Mouse (Mus musculus) CH12.LX (cell line): ENCODE data around the gene Cyp2f2. TPM values are rescaled to one million over a fixed set of nuclear protein-coding genes. Genes with fewer than 3 reads are reported as not detected.

Experiments used
- DNase-seq: peaks from one replicate; pipeline ENCODE4 v3.0.0-alpha.2; 2013; ENCODE audit errors: extremely low read depth
- H3K27ac ChIP-seq: 2 replicates; pipeline ENCODE4 v1.5.1; 2012; ENCODE audit warnings: low read depth, mild to moderate bottlenecking, control low read depth, moderate library complexity; ENCODE audit not compliant: insufficient read depth
- H3K27me3 ChIP-seq: replicated peaks from 2 replicates; pipeline ENCODE3; 2012; ENCODE audit warnings: inconsistent platforms
- H3K36me3 ChIP-seq, 2 experiments: replicated peaks in 1 of 2; 2 replicates each; pipeline versions ENCODE3 to v1.6.1; 2012; ENCODE audit warnings: inconsistent platforms in 1 of 2, low read length in 1 of 2, mild to moderate bottlenecking in 1 of 2, mixed read lengths in 1 of 2, moderate library complexity in 1 of 2; ENCODE audit not compliant: control insufficient read depth in 1 of 2, insufficient read depth in 1 of 2
- H3K4me1 ChIP-seq, 2 experiments: 2 replicates each; pipeline ENCODE4 v1.6.1; 2012; ENCODE audit warnings: inconsistent platforms in 1 of 2, moderate library complexity in 1 of 2; ENCODE audit not compliant: insufficient read depth in 2 of 2, control insufficient read depth in 1 of 2
- H3K4me2 ChIP-seq: 2 replicates; pipeline ENCODE4 v1.6.1; 2012; ENCODE audit warnings: low read depth, mild to moderate bottlenecking, control low read depth; ENCODE audit not compliant: poor library complexity, insufficient read depth, severe bottlenecking
- H3K4me3 ChIP-seq, 3 experiments: fragments of 150-350 bp in 1 of 3; sonication (generic) in 1 of 3; replicated peaks in 1 of 3; 2 replicates each; pipeline versions ENCODE3 to v1.5.1; 2011 to 2012; ENCODE audit warnings: low read depth in 2 of 3, low read length in 2 of 3, mild to moderate bottlenecking in 2 of 3, moderate library complexity in 2 of 3, control low read depth in 1 of 3, improper control_type of control experiment in 1 of 3, inconsistent platforms in 1 of 3, mixed read lengths in 1 of 3; ENCODE audit not compliant: poor library complexity in 1 of 3
- H3K79me2 ChIP-seq: replicated peaks from 2 replicates; pipeline ENCODE4 v1.6.1; 2012; ENCODE audit warnings: mild to moderate bottlenecking, moderate library complexity; ENCODE audit not compliant: control insufficient read depth, poor library complexity, insufficient read depth, severe bottlenecking; ENCODE audit errors: extremely low read depth
- H3K9ac ChIP-seq: 2 replicates; pipeline ENCODE4 v1.6.1; 2012; ENCODE audit warnings: low read depth, mild to moderate bottlenecking, control low read depth, moderate library complexity; ENCODE audit not compliant: insufficient read depth
- H3K9me3 ChIP-seq: replicated peaks from 2 replicates; pipeline ENCODE3; 2012; ENCODE audit warnings: low read length, inconsistent platforms, mixed read lengths
- E2F4 ChIP-seq: IDR thresholded peaks from 2 replicates; pipeline ENCODE4 v1.6.1; 2011; ENCODE audit warnings: low read depth, low read length, improper control_type of control experiment; ENCODE audit not compliant: insufficient replicate concordance
- ELF1 ChIP-seq: IDR thresholded peaks from 2 replicates; pipeline ENCODE4 v1.6.1; 2014; ENCODE audit warnings: low read depth, mild to moderate bottlenecking, inconsistent platforms, low read length, improper control_type of control experiment
- EP300 ChIP-seq: IDR thresholded peaks from 2 replicates; pipeline ENCODE4 v1.6.1; 2011; ENCODE audit warnings: low read length, improper control_type of control experiment
- ETS1 ChIP-seq: conservative IDR thresholded peaks from 2 replicates; pipeline ENCODE4 v1.6.1; 2012; ENCODE audit warnings: low read depth, mild to moderate bottlenecking, inconsistent platforms, low read length, improper control_type of control experiment, moderate library complexity
- HCFC1 ChIP-seq: IDR thresholded peaks from 2 replicates; pipeline ENCODE4 v1.6.1; 2012; ENCODE audit warnings: low read depth, mild to moderate bottlenecking, inconsistent platforms, low read length, improper control_type of control experiment
- JUN ChIP-seq: IDR thresholded peaks from 2 replicates; pipeline ENCODE4 v1.6.1; 2011; ENCODE audit warnings: low read depth, mild to moderate bottlenecking, low read length, improper control_type of control experiment, moderate library complexity; ENCODE audit not compliant: insufficient read depth
- KAT2A ChIP-seq: IDR thresholded peaks from 2 replicates; pipeline ENCODE4 v1.6.1; 2012; ENCODE audit warnings: low read length, improper control_type of control experiment, inconsistent platforms; ENCODE audit not compliant: insufficient replicate concordance
- MAZ ChIP-seq: IDR thresholded peaks from 2 replicates; pipeline ENCODE4 v1.6.1; 2012; ENCODE audit warnings: low read depth, mild to moderate bottlenecking, inconsistent platforms, low read length, improper control_type of control experiment, moderate library complexity
- MEF2A ChIP-seq: IDR thresholded peaks from 2 replicates; pipeline ENCODE4 v1.6.1; 2014; ENCODE audit warnings: low read depth, mild to moderate bottlenecking, inconsistent platforms, low read length, improper control_type of control experiment, borderline replicate concordance
- NELFE ChIP-seq: IDR thresholded peaks from 2 replicates; pipeline ENCODE4 v1.6.1; 2011; ENCODE audit warnings: low read depth, low read length, improper control_type of control experiment
- PAX5 ChIP-seq: IDR thresholded peaks from 2 replicates; pipeline ENCODE4 v1.6.1; 2012; ENCODE audit warnings: low read length, inconsistent platforms, mixed read lengths
- SIN3A ChIP-seq: IDR thresholded peaks from 2 replicates; pipeline ENCODE4 v1.6.1; 2012; ENCODE audit warnings: low read length, improper control_type of control experiment, inconsistent platforms
- TBP ChIP-seq: conservative IDR thresholded peaks from 2 replicates; pipeline ENCODE4 v1.6.1; 2011; ENCODE audit warnings: low read depth, low read length, improper control_type of control experiment
- TCF12 ChIP-seq: IDR thresholded peaks from 2 replicates; pipeline ENCODE4 v1.6.1; 2014; ENCODE audit warnings: low read depth, mild to moderate bottlenecking, inconsistent platforms, low read length, improper control_type of control experiment
- USF1 ChIP-seq: IDR thresholded peaks from 2 replicates; pipeline ENCODE4 v1.6.1; 2014; ENCODE audit warnings: low read depth, mild to moderate bottlenecking, inconsistent platforms, low read length, improper control_type of control experiment
- ZC3H11A ChIP-seq: IDR thresholded peaks from 2 replicates; pipeline ENCODE4 v1.6.1; 2012; ENCODE audit warnings: low read depth, mild to moderate bottlenecking, inconsistent platforms, low read length, improper control_type of control experiment
- ZMIZ1 ChIP-seq: IDR thresholded peaks from 2 replicates; pipeline ENCODE4 v1.6.1; 2012; ENCODE audit warnings: low read depth, mild to moderate bottlenecking, inconsistent platforms, low read length, improper control_type of control experiment
- dilution Hi-C: fragments of 300-500 bp; cut with MboI; formaldehyde crosslinking; loops from 2 replicates; pipeline ENCODE4 v1.14.3; 2020; ENCODE audit warnings: low sequenced_read_pairs; ENCODE audit not compliant: extremely low pct_unique_long_range_greater_than_20kb, extremely low pct_ligation_motif_present
- in situ Hi-C: fragments of 300-500 bp; cut with MboI; formaldehyde crosslinking; loops from 3 replicates; pipeline ENCODE4 v1.14.3; 2019; ENCODE audit warnings: low sequenced_read_pairs, low pct_ligation_motif_present, low pct_unique_long_range_greater_than_20kb, mixed read lengths
- polyA plus RNA-seq: library from polyadenylated mRNA; unstranded; fragments of >175 nt; gene quantifications from 2 replicates; pipeline ENCODE4 v1.2.1, GENCODE M21; 2012; ENCODE audit warnings: low read depth; ENCODE audit not compliant: insufficient read length
- total RNA-seq, 2 experiments: library from RNA; depleted of rRNA; stranded (reverse); fragments of 300-350 nt in 1 of 2; fragments of >200 nt in 1 of 2; gene quantifications; 2 replicates each; pipeline ENCODE4 v1.2.3; 2012 to 2014

Gene Cyp2f2
- total and polyA plus RNA-seq, 3 experiments, result not detected

DNA sequence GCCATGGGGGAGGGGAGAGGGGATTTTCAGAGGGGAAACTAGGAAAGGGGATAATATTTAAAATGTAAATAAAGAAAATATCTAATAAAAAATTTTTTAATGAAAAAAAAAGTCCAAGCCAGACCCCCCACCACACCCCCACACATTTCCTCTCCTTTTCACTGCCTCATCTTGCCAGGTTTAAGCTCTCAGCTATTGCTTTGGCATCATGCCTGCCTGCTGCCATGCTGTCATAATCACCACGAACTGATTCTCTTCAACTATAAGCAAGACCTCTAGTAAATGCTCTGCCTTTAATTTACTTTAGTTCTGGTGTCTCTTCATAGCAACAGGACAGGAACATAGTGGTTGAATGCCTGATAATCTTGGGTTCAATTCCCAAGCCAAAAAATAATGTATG lies 62.8 kb downstream of the Cyp2f2 start:
- Histone ChIP-seq H3K79me2 (peaks cover 9% of the 10 kb centered on the region; the same call in 1 of the 2 replicates), H3K27me3 (no peaks in the 10 kb centered on the region), H3K27ac (no peak overlapping the region), H3K4me1 (peaks cover 3 to 23% of the 10 kb centered on the region in 2 experiments; a peak in 3 of 4 replicates), H3K4me2 (no peak overlapping the region), H3K36me3 (peaks cover 33 to 55% of the 10 kb centered on the region in 2 experiments), H3K9ac (no peak overlapping the region), H3K9me3 (peaks cover 2% of the 10 kb centered on the region), H3K4me3 (no peak overlapping the region)
- in situ Hi-C loops, result no loop called here
- no peak for DNase-seq
- TF ChIP-seq E2F4 (no peak), TCF12 (no peak), MEF2A (no peak), ELF1 (no peak), ZC3H11A (no peak), NELFE (no peak), EP300 (no peak), KAT2A (no peak), ETS1 (no peak), SIN3A (no peak), MAZ (no peak), TBP (no peak), JUN (no peak), ZMIZ1 (no peak), USF1 (no peak), PAX5 (no peak), HCFC1 (no peak)
- dilution Hi-C loops, result no loop called here

Other genes starting within 250 kb of the Cyp2f2 start
- not detected in 2 replicates for gene Cyp2a22, start 180.5 kb upstream of the Cyp2f2 start, total RNA-seq (2012; rRNA removed)
- gene Cyp2a22, start 180.5 kb upstream of the Cyp2f2 start, total RNA-seq (2014; rRNA removed), result not detected in 2 replicates
- not detected in 2 replicates for gene Cyp2a22, start 180.5 kb upstream of the Cyp2f2 start, polyA plus RNA-seq
- gene Cyp2a12, start 90.8 kb upstream of the Cyp2f2 start, total RNA-seq (2012; rRNA removed), result not detected in 2 replicates
- not detected in 2 replicates for gene Cyp2a12, start 90.8 kb upstream of the Cyp2f2 start, total RNA-seq (2014; rRNA removed)
- gene Cyp2a12, start 90.8 kb upstream of the Cyp2f2 start, polyA plus RNA-seq, result not detected in 2 replicates
- not detected in 2 replicates for gene Cyp2t4, start 33.8 kb downstream of the Cyp2f2 start, total RNA-seq (2012; rRNA removed)
- gene Cyp2t4, start 33.8 kb downstream of the Cyp2f2 start, total RNA-seq (2014; rRNA removed), result not detected in 2 replicates
- 0.34 and 0.43 TPM in 2 replicates for gene Cyp2t4, start 33.8 kb downstream of the Cyp2f2 start, polyA plus RNA-seq
- gene Egln2, start 46.9 kb downstream of the Cyp2f2 start, total RNA-seq (2012; rRNA removed), result 83.3 and 103 TPM in 2 replicates
- gene Egln2, start 46.9 kb downstream of the Cyp2f2 start, total RNA-seq (2014; rRNA removed), result 37.4 and 37.9 TPM in 2 replicates
- 115 and 132 TPM in 2 replicates for gene Egln2, start 46.9 kb downstream of the Cyp2f2 start, polyA plus RNA-seq
- 31.2 and 39.4 TPM in 2 replicates for gene Rab4b, start 59.0 kb downstream of the Cyp2f2 start, total RNA-seq (2012; rRNA removed)
- gene Rab4b, start 59.0 kb downstream of the Cyp2f2 start, total RNA-seq (2014; rRNA removed), result 22.6 and 26.2 TPM in 2 replicates
- gene Rab4b, start 59.0 kb downstream of the Cyp2f2 start, polyA plus RNA-seq, result 69.6 and 85.5 TPM in 2 replicates
- gene Gm21983, start 61.2 kb downstream of the Cyp2f2 start, total RNA-seq (2012; rRNA removed), result 0.13 TPM in 1 of 2 replicates, not detected in the other
- gene Gm21983, start 61.2 kb downstream of the Cyp2f2 start, total RNA-seq (2014; rRNA removed), result not detected in 2 replicates
- 0.81 TPM in 1 of 2 replicates, not detected in the other for gene Gm21983, start 61.2 kb downstream of the Cyp2f2 start, polyA plus RNA-seq
- 1.1 and 1.8 TPM in 2 replicates for gene Mia, start 61.2 kb downstream of the Cyp2f2 start, total RNA-seq (2012; rRNA removed)
- 0.44 and 0.47 TPM in 2 replicates for gene Mia, start 61.2 kb downstream of the Cyp2f2 start, total RNA-seq (2014; rRNA removed)
- 2.0 and 2.1 TPM in 2 replicates for gene Mia, start 61.2 kb downstream of the Cyp2f2 start, polyA plus RNA-seq
- 1.6 and 1.9 TPM in 2 replicates for gene BC024978, start 75.9 kb downstream of the Cyp2f2 start, total RNA-seq (2012; rRNA removed)
- gene BC024978, start 75.9 kb downstream of the Cyp2f2 start, total RNA-seq (2014; rRNA removed), result 0.90 and 1.7 TPM in 2 replicates
- gene BC024978, start 75.9 kb downstream of the Cyp2f2 start, polyA plus RNA-seq, result 5.7 and 9.4 TPM in 2 replicates
- 123 and 130 TPM in 2 replicates for gene Snrpa, start 76.4 kb downstream of the Cyp2f2 start, total RNA-seq (2012; rRNA removed)
- gene Snrpa, start 76.4 kb downstream of the Cyp2f2 start, total RNA-seq (2014; rRNA removed), result 67.1 and 74.4 TPM in 2 replicates
- 196 and 233 TPM in 2 replicates for gene Snrpa, start 76.4 kb downstream of the Cyp2f2 start, polyA plus RNA-seq
- 5.9 and 8.1 TPM in 2 replicates for gene Itpkc, start 108.8 kb downstream of the Cyp2f2 start, total RNA-seq (2012; rRNA removed)
- gene Itpkc, start 108.8 kb downstream of the Cyp2f2 start, total RNA-seq (2014; rRNA removed), result 3.2 and 4.0 TPM in 2 replicates
- gene Itpkc, start 108.8 kb downstream of the Cyp2f2 start, polyA plus RNA-seq, result 4.0 and 4.1 TPM in 2 replicates
- gene Coq8b, start 113.1 kb downstream of the Cyp2f2 start, total RNA-seq (2012; rRNA removed), result 21.7 and 26.5 TPM in 2 replicates
- gene Coq8b, start 113.1 kb downstream of the Cyp2f2 start, total RNA-seq (2014; rRNA removed), result 16.0 and 19.7 TPM in 2 replicates
- 20.6 and 21.3 TPM in 2 replicates for gene Coq8b, start 113.1 kb downstream of the Cyp2f2 start, polyA plus RNA-seq
- gene Numbl, start 138.5 kb downstream of the Cyp2f2 start, total RNA-seq (2012; rRNA removed), result 1.5 and 2.3 TPM in 2 replicates
- 0.68 and 0.81 TPM in 2 replicates for gene Numbl, start 138.5 kb downstream of the Cyp2f2 start, total RNA-seq (2014; rRNA removed)
- 2.7 and 2.9 TPM in 2 replicates for gene Numbl, start 138.5 kb downstream of the Cyp2f2 start, polyA plus RNA-seq
- 1.8 and 2.6 TPM in 2 replicates for gene Ltbp4, start 217.8 kb downstream of the Cyp2f2 start, total RNA-seq (2012; rRNA removed)
- 0.16 and 0.43 TPM in 2 replicates for gene Ltbp4, start 217.8 kb downstream of the Cyp2f2 start, total RNA-seq (2014; rRNA removed)
- gene Ltbp4, start 217.8 kb downstream of the Cyp2f2 start, polyA plus RNA-seq, result 1.2 and 1.5 TPM in 2 replicates
- gene Shkbp1, start 236.1 kb downstream of the Cyp2f2 start, total RNA-seq (2012; rRNA removed), result 26.2 and 30.8 TPM in 2 replicates
- gene Shkbp1, start 236.1 kb downstream of the Cyp2f2 start, total RNA-seq (2014; rRNA removed), result 17.7 and 23.3 TPM in 2 replicates
- gene Shkbp1, start 236.1 kb downstream of the Cyp2f2 start, polyA plus RNA-seq, result 50.0 and 62.8 TPM in 2 replicates
- gene Gm20479, start 237.5 kb downstream of the Cyp2f2 start, total RNA-seq (2012; rRNA removed), result 1.3 and 1.9 TPM in 2 replicates
- 0.95 and 2.2 TPM in 2 replicates for gene Gm20479, start 237.5 kb downstream of the Cyp2f2 start, total RNA-seq (2014; rRNA removed)
- 1.2 and 2.8 TPM in 2 replicates for gene Gm20479, start 237.5 kb downstream of the Cyp2f2 start, polyA plus RNA-seq